Mouse (Mus musculus): ENCODE results near the gene Cwc22. TPM values are rescaled to one million over a fixed set of nuclear protein-coding genes. Genes with fewer than 3 reads are reported as not detected.
A peak's percentile ranks its signal among the peaks of the same experiment; 100 is the strongest.

Gene Cwc22
- total RNA-seq, 2 experiments from 2014 or later: 23.1 to 27.4 TPM

- no peak for DNase-seq (ENCODE audit: low spot score in 2 of 2)
Observed at GRCm38 (mm10) chr2:77879736-77880135, 66.4 kb downstream of the Cwc22 start.

GRCm38 (mm10) chr2:77877156-77877855 lies 68.9 kb downstream of the Cwc22 start:
- DNase-seq (ENCODE audit: low spot score in 2 of 2): no peak

- DNase-seq (ENCODE audit: low spot score in 2 of 2): no peak
Observed at GRCm38 (mm10) chr2:77876331-77876730, 69.8 kb downstream of the Cwc22 start.

GRCm38 (mm10) chr2:77875516-77875915 lies 70.7 kb downstream of the Cwc22 start:
- no peak for DNase-seq (ENCODE audit: low spot score in 2 of 2)

GRCm38 (mm10) chr2:77874678-77875077 lies 71.5 kb downstream of the Cwc22 start:
- no peak for DNase-seq (ENCODE audit: low spot score in 2 of 2)

GRCm38 (mm10) chr2:77873806-77874205 lies 72.4 kb downstream of the Cwc22 start:
- no peak for DNase-seq (ENCODE audit: low spot score in 2 of 2)

GRCm38 (mm10) chr2:77872676-77873075 lies 73.5 kb downstream of the Cwc22 start:
- DNase-seq (ENCODE audit: low spot score in 2 of 2): no peak

- DNase-seq (ENCODE audit: low spot score in 2 of 2): no peak
Observed at GRCm38 (mm10) chr2:77871146-77871545, 75.0 kb downstream of the Cwc22 start.

- no peak for DNase-seq (ENCODE audit: low spot score in 2 of 2)
Observed at GRCm38 (mm10) chr2:77869729-77870280, 76.4 kb downstream of the Cwc22 start.

- peak in 1 of 2 experiments; percentile 15 for DNase-seq (ENCODE audit: low spot score in 2 of 2)
Observed at GRCm38 (mm10) chr2:77863934-77864333, 82.2 kb downstream of the Cwc22 start.

- no peak for DNase-seq (ENCODE audit: low spot score in 2 of 2)
Observed at GRCm38 (mm10) chr2:77863522-77863921, 82.7 kb downstream of the Cwc22 start.

- DNase-seq (ENCODE audit: low spot score in 2 of 2): peak; percentile 23 to 45
Observed at GRCm38 (mm10) chr2:77841464-77841863, 104.7 kb downstream of the Cwc22 start.

GRCm38 (mm10) chr2:77839587-77839986 lies 106.6 kb downstream of the Cwc22 start:
- no peak for DNase-seq (ENCODE audit: low spot score in 2 of 2)

- no peak for DNase-seq (ENCODE audit: low spot score in 2 of 2)
Observed at GRCm38 (mm10) chr2:77838688-77839087, 107.5 kb downstream of the Cwc22 start.

GRCm38 (mm10) chr2:77835781-77836180 lies 110.4 kb downstream of the Cwc22 start:
- DNase-seq (ENCODE audit: low spot score in 2 of 2): no peak

Other genes starting within 250 kb of the Cwc22 start
- 10 to 100 TPM; 58.2 to 58.3 TPM for gene Zfp385b, start 126.7 kb downstream of the Cwc22 start, total RNA-seq (2021)

All from layer of hippocampus, postnatal 14 days (tissue).